Mouse (Mus musculus): ENCODE results near the gene Sergef. TPM values are rescaled to one million over a fixed set of nuclear protein-coding genes. Genes with fewer than 3 reads are reported as not detected.

The Sergef gene
- total and polyA plus RNA-seq, 2 experiments, result 4.9 to 7.5 TPM

- Histone ChIP-seq H3K27me3 (ENCODE audit: control insufficient read depth, insufficient read depth, low read length) (peaks cover 29% of the 10 kb centered on the region), H3K79me2 (ENCODE audit: control insufficient read depth, insufficient read depth, low read length) (no peaks in the 10 kb centered on the region), H3K4me3 (ENCODE audit: insufficient read depth, low read depth, low read length) (no peak overlapping the region), H3K4me1 (ENCODE audit: control insufficient read depth, insufficient read depth, low read length) (no peaks in the 10 kb centered on the region), H3K27ac (replicated peaks; ENCODE audit: insufficient read depth, low read depth, low read length) (no peak overlapping the region), H3K36me3 (ENCODE audit: control insufficient read depth, insufficient read depth, low read length) (no peaks in the 10 kb centered on the region), H3K9ac (ENCODE audit: low read depth, low read length) (no peak overlapping the region)
- WGBS, result 53% methylated on average over 4 of the region's 4 CpGs
- no peak for DNase-seq (ENCODE audit: extremely low read depth, low read depth, low spot score)
- no peak for TF ChIP-seq POLR2A (IDR thresholded peaks at IDR 0.05; ENCODE audit: extremely low read depth, insufficient read depth, low read length)
- TF ChIP-seq CTCF (IDR thresholded peaks at IDR 0.05; ENCODE audit: low read depth, low read length), result no peak
These were observed 241.0 kb downstream of the Sergef start for GRCm38 (mm10) chr7:46398612-46399011.

GRCm38 (mm10) chr7:46397732-46398333, 241.8 kb downstream of the Sergef start:
- Histone ChIP-seq H3K27me3 (ENCODE audit: control insufficient read depth, insufficient read depth, low read length) (peaks cover 29% of the 10 kb centered on the region), H3K4me3 (ENCODE audit: insufficient read depth, low read depth, low read length) (no peak overlapping the region), H3K27ac (replicated peaks; ENCODE audit: insufficient read depth, low read depth, low read length) (no peak overlapping the region), H3K9ac (ENCODE audit: low read depth, low read length) (no peak overlapping the region), H3K36me3 (ENCODE audit: control insufficient read depth, insufficient read depth, low read length) (no peaks in the 10 kb centered on the region), H3K4me1 (ENCODE audit: control insufficient read depth, insufficient read depth, low read length) (no peaks in the 10 kb centered on the region), H3K79me2 (ENCODE audit: control insufficient read depth, insufficient read depth, low read length) (no peaks in the 10 kb centered on the region)
- 16% methylated on average over 70 of the region's 70 CpGs for WGBS
- DNase-seq (ENCODE audit: extremely low read depth, low read depth, low spot score), result no peak
- TF ChIP-seq CTCF (IDR thresholded peaks at IDR 0.05; ENCODE audit: low read depth, low read length), result no peak
- TF ChIP-seq POLR2A (IDR thresholded peaks at IDR 0.05; ENCODE audit: extremely low read depth, insufficient read depth, low read length), result no peak

DNA sequence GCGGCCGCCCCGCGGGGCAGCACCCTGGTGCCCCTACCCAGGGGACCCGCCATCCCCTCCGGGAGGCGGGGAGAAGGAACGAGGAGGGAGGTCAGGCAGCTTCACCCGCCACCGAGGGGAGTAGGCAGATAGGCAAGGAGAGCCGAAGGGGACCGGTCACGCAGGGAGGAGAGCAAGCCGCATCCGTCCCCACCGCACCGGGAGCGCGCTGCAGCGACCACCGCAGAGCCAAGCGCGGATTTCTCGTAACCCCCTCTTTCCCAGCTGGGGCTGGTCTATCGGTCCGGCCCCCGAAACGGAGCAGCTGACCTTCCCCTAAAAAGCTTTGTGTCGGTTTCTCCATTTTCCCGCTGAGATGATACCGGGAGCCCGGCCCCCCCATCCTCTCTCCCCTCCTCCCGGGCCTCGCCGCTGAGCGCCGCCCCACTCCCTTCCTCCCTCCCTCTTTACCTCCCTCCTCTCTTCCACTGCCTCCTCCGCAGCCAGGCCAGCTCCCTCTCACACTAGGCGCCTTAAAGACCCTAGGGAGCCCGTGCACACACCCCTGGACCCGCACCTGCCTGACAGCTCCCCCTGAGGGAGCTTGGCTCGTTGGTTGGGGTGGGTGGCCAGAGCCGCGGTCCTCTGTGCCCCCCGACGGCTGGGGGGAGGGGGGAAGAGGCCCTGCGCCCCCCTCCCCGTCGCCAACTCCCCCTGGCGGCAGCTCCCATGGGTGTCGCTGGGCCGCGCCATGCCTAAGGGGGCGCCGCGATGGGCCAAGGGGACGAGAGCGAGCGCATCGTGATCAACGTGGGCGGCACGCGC, 242.5 kb downstream of the Sergef start:
- H3K4me3 ChIP-seq (ENCODE audit: insufficient read depth, low read depth, low read length), result no peak overlapping the region
- no peak overlapping the region for H3K9ac ChIP-seq (ENCODE audit: low read depth, low read length)
- no peaks in the 10 kb centered on the region for H3K4me1 ChIP-seq (ENCODE audit: control insufficient read depth, insufficient read depth, low read length)
- H3K36me3 ChIP-seq (ENCODE audit: control insufficient read depth, insufficient read depth, low read length), result no peaks in the 10 kb centered on the region
- TF ChIP-seq CTCF (IDR thresholded peaks at IDR 0.05; ENCODE audit: low read depth, low read length) (no peak), POLR2A (IDR thresholded peaks at IDR 0.05; ENCODE audit: extremely low read depth, insufficient read depth, low read length) (no peak)
- H3K79me2 ChIP-seq (ENCODE audit: control insufficient read depth, insufficient read depth, low read length), result no peaks in the 10 kb centered on the region
- H3K27ac ChIP-seq (replicated peaks; ENCODE audit: insufficient read depth, low read depth, low read length), result no peak overlapping the region
- 5% methylated on average over 63 of the region's 64 CpGs for WGBS
- peaks cover 29% of the 10 kb centered on the region for H3K27me3 ChIP-seq (ENCODE audit: control insufficient read depth, insufficient read depth, low read length)
- no peak for DNase-seq (ENCODE audit: extremely low read depth, low read depth, low spot score)

DNA sequence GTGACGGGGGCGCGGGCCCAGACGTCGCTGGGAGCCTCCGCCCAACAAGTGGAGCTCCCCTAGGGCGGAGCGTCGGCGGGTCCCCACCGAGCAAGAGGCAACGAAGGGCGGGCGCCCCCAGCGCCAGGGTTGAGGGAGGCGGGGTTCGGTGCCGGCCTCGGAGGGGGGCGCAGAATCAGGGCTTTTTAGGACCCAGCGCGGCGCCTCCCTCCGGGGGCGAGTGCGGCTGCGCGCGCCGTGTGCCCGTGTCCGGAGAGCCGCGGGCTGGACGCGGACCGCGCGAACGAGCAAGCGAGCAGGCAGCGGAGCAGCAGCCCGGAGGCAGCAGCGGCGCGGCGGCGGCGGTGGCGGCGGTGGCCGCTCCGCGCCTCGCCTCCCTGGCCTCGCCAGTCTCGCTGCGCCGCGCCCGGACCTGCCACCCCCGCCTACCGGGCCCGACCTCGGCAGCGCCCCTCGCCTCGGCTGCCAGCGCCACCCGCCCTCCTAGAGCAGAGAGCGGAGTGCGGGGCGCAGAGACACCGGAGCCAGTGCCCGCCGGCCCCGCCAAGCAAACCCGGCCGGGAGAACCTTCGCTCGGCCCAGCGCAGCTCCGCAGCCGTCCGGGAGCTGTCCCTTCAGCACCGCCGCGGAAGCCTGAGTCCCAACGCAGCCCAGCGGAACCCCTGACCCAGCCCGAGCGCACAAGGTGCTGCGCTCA, 243.2 kb downstream of the Sergef start, which contains the start of gene Kcnc1:
Kcnc1 (plus strand) TSS at position 267 of the 697 bp plus-strand sequence.
- Histone ChIP-seq H3K4me1 (ENCODE audit: control insufficient read depth, insufficient read depth, low read length) (no peaks in the 10 kb centered on the region), H3K79me2 (ENCODE audit: control insufficient read depth, insufficient read depth, low read length) (no peaks in the 10 kb centered on the region), H3K4me3 (ENCODE audit: insufficient read depth, low read depth, low read length) (no peak within 1 kb of the TSS), H3K27ac (replicated peaks; ENCODE audit: insufficient read depth, low read depth, low read length) (no peak within 1 kb of the TSS), H3K27me3 (ENCODE audit: control insufficient read depth, insufficient read depth, low read length) (peaks cover 29% of the 10 kb centered on the region), H3K9ac (ENCODE audit: low read depth, low read length) (no peak within 1 kb of the TSS), H3K36me3 (ENCODE audit: control insufficient read depth, insufficient read depth, low read length) (no peaks in the 10 kb centered on the region)
- no peak for TF ChIP-seq POLR2A (IDR thresholded peaks at IDR 0.05; ENCODE audit: extremely low read depth, insufficient read depth, low read length)
- no peak for TF ChIP-seq CTCF (IDR thresholded peaks at IDR 0.05; ENCODE audit: low read depth, low read length)
- 2% methylated on average over 71 of the region's 93 CpGs for WGBS
- DNase-seq (ENCODE audit: extremely low read depth, low read depth, low spot score), result no peak

DNA sequence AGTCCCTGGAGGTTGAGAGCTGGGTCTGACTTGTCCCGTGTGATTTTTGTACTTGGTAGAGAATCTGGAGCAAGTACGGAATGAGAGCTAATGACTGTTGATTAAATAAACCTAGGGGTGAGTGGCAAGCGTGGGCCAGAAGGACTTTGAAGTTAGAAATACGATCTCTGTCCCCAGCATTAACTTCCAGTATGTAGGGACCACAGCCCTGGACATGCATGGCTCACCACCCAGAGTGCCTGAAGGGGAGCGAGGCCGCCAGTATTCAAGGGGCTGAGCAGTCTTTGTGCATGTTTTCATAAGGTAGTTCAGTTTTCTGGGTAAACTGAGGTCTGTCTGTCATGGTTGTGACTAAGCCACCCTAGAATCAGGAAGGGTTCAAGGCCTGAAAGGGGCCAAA, 244.0 kb downstream of the Sergef start:
- no peak for DNase-seq (ENCODE audit: extremely low read depth, low read depth, low spot score)
- H3K4me1 ChIP-seq (ENCODE audit: control insufficient read depth, insufficient read depth, low read length), result no peaks in the 10 kb centered on the region
- H3K27me3 ChIP-seq (ENCODE audit: control insufficient read depth, insufficient read depth, low read length), result peaks cover 29% of the 10 kb centered on the region
- H3K27ac ChIP-seq (replicated peaks; ENCODE audit: insufficient read depth, low read depth, low read length), result no peak overlapping the region
- WGBS, result 27% methylated on average over 6 of the region's 6 CpGs
- no peaks in the 10 kb centered on the region for H3K36me3 ChIP-seq (ENCODE audit: control insufficient read depth, insufficient read depth, low read length)
- no peak overlapping the region for H3K4me3 ChIP-seq (ENCODE audit: insufficient read depth, low read depth, low read length)
- TF ChIP-seq POLR2A (IDR thresholded peaks at IDR 0.05; ENCODE audit: extremely low read depth, insufficient read depth, low read length) (no peak), CTCF (IDR thresholded peaks at IDR 0.05; ENCODE audit: low read depth, low read length) (no peak)
- H3K9ac ChIP-seq (ENCODE audit: low read depth, low read length), result no peak overlapping the region
- no peaks in the 10 kb centered on the region for H3K79me2 ChIP-seq (ENCODE audit: control insufficient read depth, insufficient read depth, low read length)

Data from liver, adult 2 months (tissue).